Mouse (Mus musculus): ENCODE results near the gene B430218F22Rik.

DNA sequence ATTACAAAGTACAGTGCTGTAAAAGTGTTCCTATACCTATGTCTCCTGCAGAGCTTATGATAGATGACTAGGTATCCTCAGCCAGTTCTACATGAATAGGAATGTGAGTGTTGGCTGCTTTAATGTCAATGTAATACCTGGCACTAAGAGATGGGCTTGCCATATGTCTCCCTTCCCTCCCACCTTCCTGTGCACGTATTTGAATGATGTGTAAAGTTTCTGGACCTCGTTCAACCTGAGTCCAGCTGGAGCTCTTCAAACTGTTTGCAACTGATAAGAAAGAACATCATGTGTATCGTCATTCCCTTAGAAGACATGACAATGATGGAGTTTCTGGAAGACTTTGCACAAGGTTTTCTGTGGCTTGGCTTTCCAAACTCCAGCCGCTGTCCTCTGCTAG, 13.6 kb upstream of the B430218F22Rik start:
- no peak for TF ChIP-seq GATA1 (IDR thresholded peaks at IDR 0.05; ENCODE audit: borderline replicate concordance, low read length)
- no peak for TF ChIP-seq FLI1 (IDR thresholded peaks at IDR 0.05; ENCODE audit: low read length)
